Mouse (Mus musculus): ENCODE measurements around the gene 6430571L13Rik. TPM values are rescaled to one million over a fixed set of nuclear protein-coding genes. Genes with fewer than 3 reads are reported as not detected.

6430571L13Rik gene
- total RNA-seq, 2 experiments from 2014 or later = 4.3 to 4.4 TPM

GRCm38 (mm10) chr9:107398968-107399367, 58.6 kb downstream of the 6430571L13Rik start:
- Histone ChIP-seq H3K4me3 (no peak overlapping the region), H3K27ac (no peak overlapping the region)
- no peak for DNase-seq (ENCODE audit: extremely low spot score in 1 of 2, low spot score in 2 of 2)
- intact Hi-C loops (cut with DNase I) = no loop called here
- no peak for TF ChIP-seq CTCF (IDR thresholded peaks at IDR 0.05)

- no peak for TF ChIP-seq CTCF (IDR thresholded peaks at IDR 0.05)
Observed at GRCm38 (mm10) chr9:107399491-107399971, 59.1 kb downstream of the 6430571L13Rik start, which contains the start of gene Cacna2d2. Gene Cacna2d2 (plus strand): TSS chr9:107399612.

GRCm38 (mm10) chr9:107400060-107400511, 59.7 kb downstream of the 6430571L13Rik start:
- intact Hi-C loops (cut with DNase I) = loop anchor here (5.0 kb wide), 1 partner anchor 47 kb away; no protein-coding TSS in a partner anchor
- Histone ChIP-seq H3K27ac (no peak overlapping the region), H3K4me3 (peak overlapping the region; percentile 59)
- DNase-seq (ENCODE audit: extremely low spot score in 1 of 2, low spot score in 2 of 2) = peak in 1 of 2 experiments; percentile 15
- TF ChIP-seq CTCF (IDR thresholded peaks at IDR 0.05) = no peak

More at GRCm38 (mm10) chr9:107399491-107399971, 59.1 kb downstream of the 6430571L13Rik start, which contains the start of gene Cacna2d2:
- H3K27ac ChIP-seq = no peak within 1 kb of the TSS
- H3K4me3 ChIP-seq = peak within 1 kb of the TSS; percentile 59
- DNase-seq (ENCODE audit: extremely low spot score in 1 of 2, low spot score in 2 of 2) = peak; percentile 42 to 53
- intact Hi-C loops (cut with DNase I) = no loop called here

- intact Hi-C loops (cut with DNase I) = loop anchor here (5.0 kb wide), 1 partner anchor 47 kb away; no protein-coding TSS in a partner anchor
- TF ChIP-seq CTCF (IDR thresholded peaks at IDR 0.05) = no peak
- DNase-seq (ENCODE audit: extremely low spot score in 1 of 2, low spot score in 2 of 2) = no peak
- Histone ChIP-seq H3K4me3 (peak overlapping the region; percentile 59), H3K27ac (no peak overlapping the region)
Observed at GRCm38 (mm10) chr9:107400666-107401285, 60.4 kb downstream of the 6430571L13Rik start.

Other genes with a start within 250 kb of the 6430571L13Rik start
- gene Dock3, start 108.7 kb upstream of the 6430571L13Rik start, total RNA-seq (2021) = 100 to 1,000 TPM; 216 to 221 TPM
- 1 to 10 TPM; 3.4 to 3.5 TPM for gene Mapkapk3, start 50.7 kb upstream of the 6430571L13Rik start, total RNA-seq (2021)
- 10 to 100 TPM in 1 of 2 experiments, 1 to 10 TPM in 1; 9.6 to 10.7 TPM for gene Cish, start 44.6 kb upstream of the 6430571L13Rik start, total RNA-seq (2021)
- 10 to 100 TPM; 18.6 to 21.5 TPM for gene Hemk1, start 2.3 kb upstream of the 6430571L13Rik start, total RNA-seq (2021)
- gene Cacna2d2, start 59.0 kb downstream of the 6430571L13Rik start, total RNA-seq (2021) = 10 to 100 TPM; 24.1 to 34.7 TPM
- gene Tmem115, start 193.3 kb downstream of the 6430571L13Rik start, total RNA-seq (2021) = 10 to 100 TPM; 35.3 to 35.6 TPM
- 10 to 100 TPM; 14.7 to 16.7 TPM for gene Cyb561d2, start 201.6 kb downstream of the 6430571L13Rik start, total RNA-seq (2021)
- gene Nprl2, start 201.6 kb downstream of the 6430571L13Rik start, total RNA-seq (2021) = 10 to 100 TPM; 39.7 to 48.3 TPM
- gene Zmynd10, start 206.7 kb downstream of the 6430571L13Rik start, total RNA-seq (2021) = 1 to 10 TPM; 3.8 to 4.7 TPM
- 10 to 100 TPM; 19.7 to 20.5 TPM for gene Rassf1, start 211.0 kb downstream of the 6430571L13Rik start, total RNA-seq (2021)
- gene Tusc2, start 222.7 kb downstream of the 6430571L13Rik start, total RNA-seq (2021) = 10 to 100 TPM; 91.0 to 99.1 TPM
- 10 to 100 TPM; 14.9 TPM for gene Hyal2, start 227.3 kb downstream of the 6430571L13Rik start, total RNA-seq (2021)
- 1 to 10 TPM; 6.0 to 8.5 TPM for gene Hyal1, start 236.3 kb downstream of the 6430571L13Rik start, total RNA-seq (2021)
- 10 to 100 TPM; 11.3 to 12.6 TPM for gene Naa80, start 238.3 kb downstream of the 6430571L13Rik start, total RNA-seq (2021)
- gene Hyal3, start 240.2 kb downstream of the 6430571L13Rik start, total RNA-seq (2021) = 1 to 10 TPM in 1 of 2 experiments, under 1 TPM in 1; 0.97 to 1.2 TPM
- 10 to 100 TPM; 10.5 to 10.9 TPM for gene Ifrd2, start 247.0 kb downstream of the 6430571L13Rik start, total RNA-seq (2021)

Measured in left cerebral cortex, adult 2 months (tissue).